Mouse (Mus musculus): ENCODE measurements around the gene Sult3a1. TPM values are rescaled to one million over a fixed set of nuclear protein-coding genes. Genes with fewer than 3 reads are reported as not detected.

Gene Sult3a1
- not detected in 2 replicates for polyA plus RNA-seq (2012; rRNA removed)

DNA sequence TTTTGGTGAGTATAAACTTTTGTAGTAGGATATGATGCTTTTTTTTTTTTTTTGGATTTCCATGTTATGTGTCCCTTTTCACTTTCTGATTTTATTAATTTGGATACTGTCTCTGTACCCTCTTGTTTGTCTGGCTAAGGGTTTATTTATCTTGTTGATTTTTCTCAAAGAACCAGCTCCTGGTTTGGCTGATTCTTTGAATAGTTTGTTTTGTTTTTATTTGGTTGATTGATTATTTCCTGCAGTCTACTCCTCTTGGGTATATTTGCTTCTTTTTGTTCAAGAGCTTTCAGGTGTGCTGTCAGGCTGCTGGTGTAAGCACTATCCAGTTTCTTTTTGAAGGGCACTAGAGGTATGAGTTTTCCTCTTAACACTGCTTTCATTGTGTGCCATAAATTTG is at the start of gene Sult3a1:
Gene Sult3a1 (plus strand): TSS at position 301 of the 400 bp plus-strand sequence.

DNA sequence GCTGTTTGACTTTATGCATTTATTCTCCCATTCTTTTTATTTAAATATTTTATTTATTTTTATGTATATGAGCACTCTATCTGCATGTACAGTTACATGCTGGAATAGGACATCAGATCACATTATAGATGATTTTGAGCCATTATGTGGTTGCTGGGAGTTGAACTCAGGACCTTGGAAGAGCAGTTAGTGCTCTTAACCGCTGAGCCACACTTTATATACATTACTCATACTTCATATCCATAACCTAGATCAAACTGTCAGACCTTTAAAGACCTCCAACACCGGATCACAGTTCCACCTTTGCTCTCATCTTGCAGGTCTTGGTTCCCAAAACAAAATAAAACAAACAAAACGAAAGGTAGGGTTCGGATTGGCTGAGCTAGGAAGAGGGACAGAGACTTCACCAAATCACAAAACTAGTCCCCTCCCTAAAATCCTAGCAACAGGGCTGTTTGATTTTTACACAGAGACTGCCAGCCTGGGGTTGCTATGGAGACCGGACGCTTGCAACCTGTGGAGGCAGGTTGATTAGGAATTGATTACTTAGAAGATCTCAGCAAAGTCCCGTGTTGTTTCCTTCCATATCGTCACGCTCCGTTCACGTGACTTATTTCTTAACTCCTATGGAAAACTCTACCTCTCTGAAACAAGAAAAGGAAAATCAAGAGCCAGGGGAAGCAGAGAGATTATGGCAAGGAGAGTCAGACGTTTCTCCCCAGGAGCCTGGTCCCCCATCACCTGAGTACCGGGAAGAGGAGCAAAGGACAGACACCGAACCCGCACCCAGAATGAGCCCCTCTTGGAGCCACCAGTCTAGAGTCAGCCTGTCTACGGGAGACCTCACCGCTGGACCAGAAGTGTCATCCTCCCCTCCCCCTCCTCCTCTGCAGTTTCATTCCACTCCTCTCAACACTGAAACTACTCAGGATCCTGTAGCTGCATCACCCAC is 47.3 kb downstream of the Sult3a1 start, which contains the start of gene Rsph4a:
Gene Rsph4a (plus strand): TSS at position 582 of the 952 bp plus-strand sequence.

Other genes starting within 250 kb of the Sult3a1 start
- 0.91 and 0.97 TPM in 2 replicates for gene Clvs2, start 233.0 kb upstream of the Sult3a1 start, polyA plus RNA-seq (2012; rRNA removed)
- not detected in 2 replicates for gene Sult3a2, start 71.0 kb upstream of the Sult3a1 start, polyA plus RNA-seq (2012; rRNA removed)
- gene Rsph4a, start 47.4 kb downstream of the Sult3a1 start, polyA plus RNA-seq (2012; rRNA removed) = not detected in 2 replicates
- 3.4 and 3.6 TPM in 2 replicates for gene Zup1, start 93.5 kb downstream of the Sult3a1 start, polyA plus RNA-seq (2012; rRNA removed)
- 41.0 and 48.1 TPM in 2 replicates for gene Rwdd1, start 161.9 kb downstream of the Sult3a1 start, polyA plus RNA-seq (2012; rRNA removed)
- gene Trappc3l, start 179.9 kb downstream of the Sult3a1 start, polyA plus RNA-seq (2012; rRNA removed) = not detected in 2 replicates
- gene Calhm4, start 186.6 kb downstream of the Sult3a1 start, polyA plus RNA-seq (2012; rRNA removed) = not detected in 2 replicates
- 0.36 and 0.57 TPM in 2 replicates for gene Calhm5, start 238.8 kb downstream of the Sult3a1 start, polyA plus RNA-seq (2012; rRNA removed)

Data from colon, adult 2 months (tissue).